Mouse (Mus musculus) adrenal gland (tissue): Measurements from ENCODE around the gene Sco2.

ENCODE experiments used
- intact Hi-C: fragments of 180-260 bp; cut with DNase I; formaldehyde crosslinking; loops from one replicate; pipeline ENCODE4 v1.15.1; 2025

The Sco2 gene

GRCm38 (mm10) chr15:89334774-89335537 is 38.7 kb downstream of the Sco2 start:
- intact Hi-C loops: no loop called here

DNA sequence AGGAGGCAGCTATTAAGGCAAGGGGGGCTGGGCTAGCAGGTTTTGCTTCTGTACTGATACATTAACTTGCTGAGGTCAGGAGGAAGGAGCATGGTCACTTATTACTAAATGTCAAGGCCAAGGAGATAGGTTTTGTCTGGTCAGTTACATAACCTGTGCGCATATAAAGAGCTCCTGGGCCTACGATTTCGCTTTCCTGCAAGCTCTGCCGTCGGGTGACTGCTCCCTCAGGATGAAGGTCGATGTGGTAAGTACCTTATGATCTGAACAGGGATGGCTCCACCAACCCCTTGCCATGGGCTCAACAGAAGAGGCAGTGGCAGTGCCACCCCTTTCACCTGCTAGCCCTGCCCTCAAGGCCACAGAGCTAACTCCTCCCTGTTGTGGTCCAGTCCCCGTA is 39.4 kb downstream of the Sco2 start, which contains the start of gene Miox:
TSS of gene Miox (plus strand) at position 128 of the 400 bp plus-strand sequence.
- intact Hi-C loops: no loop called here

DNA sequence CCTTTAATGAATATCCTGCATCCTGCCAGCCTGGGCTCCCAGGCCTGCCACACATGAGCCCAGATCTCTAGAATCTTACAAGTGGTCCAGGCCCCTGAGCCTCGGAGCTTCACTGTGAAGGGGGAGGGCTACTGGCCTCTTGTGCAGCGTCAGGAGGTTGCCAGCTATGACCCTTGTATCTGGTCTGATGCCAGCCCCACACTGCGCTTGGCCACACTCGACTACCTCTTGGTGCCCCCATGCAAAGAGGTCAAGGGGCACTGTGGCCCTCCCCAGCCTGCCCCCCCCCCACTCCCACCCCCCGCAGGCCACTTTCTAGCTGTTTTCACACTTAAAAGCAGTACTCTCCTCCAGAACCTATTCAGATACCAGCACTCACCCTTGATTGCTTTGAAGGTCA is 47.2 kb downstream of the Sco2 start:
- intact Hi-C loops: no loop called here

DNA sequence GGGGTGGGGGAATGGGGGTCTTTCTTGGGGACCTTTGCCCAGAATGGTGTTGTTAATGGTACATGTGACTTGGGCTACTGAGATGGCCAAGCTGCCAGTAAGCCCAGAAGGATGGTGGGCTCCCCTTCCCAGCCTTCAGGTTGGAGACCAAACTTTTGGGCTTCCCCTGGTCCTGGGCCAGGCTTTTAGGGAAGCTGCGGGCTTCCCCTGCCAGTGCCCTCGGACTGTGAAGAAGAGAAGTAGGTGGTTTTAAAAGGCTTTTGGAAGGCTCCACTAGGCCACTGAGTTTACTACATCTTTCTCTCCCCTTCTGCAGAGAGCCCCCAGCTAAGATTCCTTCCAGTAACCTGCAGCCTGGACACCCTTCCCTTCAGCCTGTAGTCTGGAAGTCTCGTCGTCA is 50.0 kb downstream of the Sco2 start:
- intact Hi-C loops: no loop called here

GRCm38 (mm10) chr15:89322670-89323522 is 50.8 kb downstream of the Sco2 start, which contains the start of gene Adm2:
Gene Adm2 (plus strand): TSS chr15:89322720.
- intact Hi-C loops: no loop called here
